Mouse (Mus musculus): ENCODE data around the gene Gm20388.
A peak's percentile ranks its signal among the peaks of the same experiment; 100 is the strongest.

GRCm38 (mm10) chr8:122259351-122259750, 2348.7 kb downstream of the Gm20388 start:
- no peak for TF ChIP-seq POLR2A (IDR thresholded peaks at IDR 0.05; ENCODE audit: insufficient read depth, low read length)
- TF ChIP-seq CTCF (IDR thresholded peaks at IDR 0.05; ENCODE audit: low read depth, low read length): peak; percentile 99

All from ES-Bruce4 (cell line).